Mouse (Mus musculus): ENCODE data around the gene E2f6. TPM values are rescaled to one million over a fixed set of nuclear protein-coding genes. Genes with fewer than 3 reads are reported as not detected.
A peak's percentile ranks its signal among the peaks of the same experiment; 100 is the strongest.

E2f6 gene
- total RNA-seq, 1 experiment from 2014 or later, result 39.1 TPM

DNA sequence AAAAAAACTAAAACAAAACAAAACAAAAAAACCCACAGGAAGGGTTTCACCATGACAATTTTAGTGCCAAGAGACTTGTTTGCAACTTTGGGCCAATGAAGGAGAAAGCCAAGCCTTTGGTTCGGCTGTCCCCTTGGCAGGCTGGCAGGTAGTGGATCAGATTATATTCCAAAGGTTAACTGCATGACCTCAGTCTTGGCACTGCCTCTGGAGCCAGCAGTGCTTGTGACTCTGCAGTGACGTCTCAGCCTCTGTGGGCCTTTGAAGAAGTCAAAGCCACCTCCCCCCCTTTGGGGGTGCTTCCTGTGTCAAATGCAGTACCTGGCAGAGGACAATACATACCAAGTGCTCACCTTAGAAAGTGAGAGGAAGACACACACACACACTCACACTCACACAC, 63.3 kb downstream of the E2f6 start:
- peak; percentile 45 for DNase-seq

- DNase-seq, result no peak
These were observed 64.5 kb downstream of the E2f6 start for GRCm38 (mm10) chr12:16875269-16875668.

DNA sequence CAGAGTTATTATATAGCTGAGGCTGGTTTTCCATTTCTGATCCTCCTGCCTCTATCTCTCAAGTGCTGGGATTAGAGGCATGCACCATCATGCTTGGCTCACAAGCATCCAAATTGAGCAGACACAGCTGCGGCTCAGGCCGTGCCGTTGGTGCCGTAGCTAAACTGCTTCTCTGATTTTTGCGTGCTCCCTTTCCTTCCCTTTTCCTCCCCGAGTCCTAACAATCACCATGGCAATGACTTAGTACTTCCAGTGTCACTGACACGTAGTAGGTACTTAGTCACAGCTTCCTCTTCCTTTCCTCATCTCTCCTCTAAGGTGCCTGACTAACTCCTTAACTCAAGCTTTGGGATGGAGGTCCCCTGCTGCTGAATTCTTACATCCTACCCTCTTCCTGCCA, 64.9 kb downstream of the E2f6 start:
- no peak for DNase-seq

GRCm38 (mm10) chr12:16876667-16877066, 65.9 kb downstream of the E2f6 start:
- no peak for DNase-seq

DNA sequence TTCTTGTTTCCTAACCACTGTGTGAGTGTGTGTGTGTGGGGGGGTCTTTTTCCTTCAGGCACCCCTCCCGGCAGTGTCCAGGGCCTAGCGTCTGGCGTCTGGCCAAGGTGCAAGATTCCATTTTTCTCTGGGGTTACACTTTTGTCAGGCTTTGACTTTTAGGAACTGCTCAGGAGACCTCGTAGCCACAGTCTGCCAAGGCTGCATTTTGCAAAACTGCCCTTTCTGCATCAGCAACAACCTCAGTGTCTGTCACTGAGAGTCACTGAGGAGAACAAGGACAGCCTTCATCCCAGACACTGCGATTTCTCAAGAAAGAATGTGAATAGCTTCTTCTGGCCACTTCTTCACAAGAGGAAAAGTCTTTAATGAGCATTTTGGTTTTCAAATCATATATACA, 66.4 kb downstream of the E2f6 start:
- peak; percentile 32 for DNase-seq

DNA sequence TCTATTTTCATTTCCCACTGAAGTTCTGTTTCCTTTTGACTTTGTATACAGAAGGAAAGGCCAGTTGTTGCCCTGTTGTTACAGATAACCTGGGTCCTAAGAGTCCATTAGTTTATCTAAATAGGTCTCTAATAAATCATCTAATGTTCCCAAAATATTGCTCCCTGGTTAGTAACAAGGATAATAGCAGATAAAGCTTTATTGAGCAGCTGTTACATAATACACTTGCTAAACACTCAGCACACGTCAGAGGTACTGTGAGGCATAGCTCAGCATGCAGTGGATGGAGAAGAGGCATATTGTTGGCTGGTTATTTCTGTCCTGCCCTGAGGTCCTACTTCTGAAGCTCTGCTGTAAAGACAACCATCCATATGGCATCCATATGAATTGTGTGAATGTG, 66.9 kb downstream of the E2f6 start:
- DNase-seq, result no peak

DNA sequence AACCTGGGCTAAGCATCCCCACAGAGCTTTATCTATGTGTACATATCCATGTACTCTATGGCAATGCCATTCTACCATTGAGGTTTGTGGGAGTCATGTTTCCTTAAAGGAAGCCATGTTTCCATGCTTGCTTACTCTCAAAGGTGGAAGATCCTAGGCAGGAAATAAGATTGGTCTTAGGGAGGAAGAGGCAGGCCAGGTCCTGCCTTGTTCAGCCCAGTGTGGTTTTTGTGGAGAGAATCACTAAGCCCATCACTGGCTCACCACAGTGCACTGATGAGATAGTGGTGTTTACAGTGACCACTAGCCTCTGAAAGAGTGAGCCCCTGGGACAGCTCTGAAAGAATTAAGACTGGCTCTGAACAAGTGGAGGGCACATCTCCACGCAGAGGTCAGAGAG, 68.6 kb downstream of the E2f6 start:
- DNase-seq, result no peak

DNA sequence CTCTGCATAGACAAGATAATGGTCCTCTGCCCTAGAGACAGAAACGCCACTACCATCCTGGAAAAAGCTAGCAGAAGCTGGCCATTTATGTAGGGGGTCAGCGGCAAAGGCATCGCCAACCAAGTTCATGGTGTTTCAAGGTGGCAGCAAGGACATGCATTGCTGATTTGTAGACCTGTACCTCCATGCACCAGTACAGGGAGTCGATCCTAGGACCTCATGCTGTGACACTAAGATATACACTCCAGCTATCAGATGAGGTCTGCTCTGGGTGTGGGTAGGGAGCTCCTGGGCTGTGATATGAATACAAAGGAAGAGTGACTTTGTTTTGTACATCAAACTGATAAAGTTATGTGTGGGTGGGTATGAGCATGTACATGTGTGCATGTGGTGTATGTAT, 69.3 kb downstream of the E2f6 start:
- DNase-seq, result no peak

DNA sequence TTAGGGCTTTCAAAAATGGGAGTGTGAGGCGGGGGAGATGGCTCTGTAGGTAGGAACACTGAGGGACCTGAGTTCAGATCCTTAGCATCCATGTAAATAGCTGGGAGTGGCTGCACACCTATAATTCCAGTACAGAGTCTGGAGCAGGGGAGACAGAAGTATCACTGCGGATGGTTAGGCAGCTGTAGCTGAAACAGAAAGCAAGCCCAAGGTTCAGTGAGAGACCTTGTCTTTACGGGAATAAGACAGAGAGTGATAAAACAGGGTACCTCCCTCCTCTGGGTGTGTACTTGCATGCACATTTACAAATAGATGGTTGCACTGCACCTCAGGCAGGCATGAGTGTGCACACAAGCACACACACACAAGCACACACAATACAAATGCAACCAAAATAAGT, 71.7 kb downstream of the E2f6 start:
- DNase-seq, result no peak

- peak; percentile 15 for DNase-seq
These were observed 72.3 kb downstream of the E2f6 start for GRCm38 (mm10) chr12:16883111-16883510.

DNA sequence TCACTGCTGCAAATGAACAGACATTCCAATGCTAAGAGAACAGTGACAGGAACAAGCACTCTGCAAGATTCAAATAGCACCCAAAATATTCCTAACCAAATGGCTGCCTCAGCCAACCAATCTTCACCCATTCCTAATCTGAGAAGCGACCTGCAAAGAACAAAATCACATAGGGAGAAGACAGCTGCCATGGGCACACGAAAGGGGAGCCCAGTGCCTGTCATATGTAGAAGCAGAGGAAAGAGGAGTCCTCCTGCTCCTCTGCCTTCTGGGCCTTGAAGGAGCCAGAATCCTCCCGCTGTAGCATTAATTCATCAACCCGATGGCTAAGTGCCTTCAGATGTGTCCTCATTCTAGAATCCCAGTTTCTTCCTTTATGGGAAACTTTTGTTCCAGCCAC, 73.8 kb downstream of the E2f6 start:
- no peak for DNase-seq

DNA sequence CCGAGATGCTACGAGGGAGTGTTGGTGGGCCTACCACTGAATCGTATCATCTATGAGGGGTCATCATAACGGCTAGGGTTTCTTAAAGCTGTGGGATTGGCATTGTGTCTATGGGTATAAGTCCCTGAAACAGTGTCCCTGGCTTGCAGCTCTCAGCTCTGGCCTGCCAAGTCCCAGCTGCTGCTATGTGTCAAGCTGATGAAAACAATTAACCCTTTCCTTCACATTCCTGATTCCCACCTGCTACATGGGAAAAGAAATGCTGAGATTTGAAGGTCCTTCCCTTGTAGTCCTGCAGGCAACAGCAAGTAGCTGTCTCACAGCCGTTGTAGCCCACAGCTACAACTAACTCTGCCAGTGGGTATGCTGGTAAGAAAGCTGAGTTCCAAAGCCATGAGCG, 75.6 kb downstream of the E2f6 start:
- DNase-seq, result no peak

Small RNA genes lying within 50 kb of the gene (microRNA-seq; reads per million reads assigned to microRNA genes)
- gene Gm44305, result 0 reads per million in 2 experiments

Other genes with a start within 250 kb of the E2f6 start
- 53.1 and 72.2 TPM in 2 replicates for gene Lpin1, start 200.0 kb upstream of the E2f6 start, total RNA-seq (2021)
- 0.43 and 0.57 TPM in 2 replicates for gene Ntsr2, start 157.6 kb upstream of the E2f6 start, total RNA-seq (2021)
- gene Greb1, start 10.1 kb upstream of the E2f6 start, total RNA-seq (2021), result 33.2 and 43.0 TPM in 2 replicates
- 82.9 and 88.5 TPM in 2 replicates for gene Rock2, start 83.9 kb downstream of the E2f6 start, total RNA-seq (2021)
- 11.6 and 13.5 TPM in 2 replicates for gene Pqlc3, start 189.4 kb downstream of the E2f6 start, total RNA-seq (2021)
- gene 2410004P03Rik, start 200.8 kb downstream of the E2f6 start, total RNA-seq (2021), result not detected in 2 replicates